Mouse (Mus musculus): ENCODE measurements at regions not wholly inside any gene's neighbourhood (a gene's known extent, or its start where the extent isn't known, plus 50 kb on each side); places are given as distances from the start of the nearest gene placed in this dataset.

DNA sequence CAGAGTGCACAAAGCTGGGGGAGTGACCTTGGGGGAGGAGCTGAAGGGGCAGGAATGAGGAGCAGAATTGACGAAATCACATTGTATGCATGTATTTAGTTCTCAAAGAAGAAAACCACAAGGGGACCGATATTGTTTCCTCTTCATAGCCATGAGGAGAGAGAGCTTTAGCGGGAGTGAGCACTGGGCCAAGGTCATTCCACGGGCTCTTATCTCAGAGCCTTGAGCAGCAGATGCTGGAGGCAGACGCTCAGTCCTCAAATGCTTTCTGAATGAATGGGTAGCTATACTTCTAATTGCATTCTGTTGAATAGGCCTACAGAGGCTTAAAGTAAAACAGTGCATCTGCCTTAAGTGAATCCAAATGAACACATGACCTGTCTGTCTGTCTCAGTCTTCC is 245.2 kb upstream of the Rbfox1 start:
- 63% methylated on average over 5 of the region's 5 CpGs for WGBS

DNA sequence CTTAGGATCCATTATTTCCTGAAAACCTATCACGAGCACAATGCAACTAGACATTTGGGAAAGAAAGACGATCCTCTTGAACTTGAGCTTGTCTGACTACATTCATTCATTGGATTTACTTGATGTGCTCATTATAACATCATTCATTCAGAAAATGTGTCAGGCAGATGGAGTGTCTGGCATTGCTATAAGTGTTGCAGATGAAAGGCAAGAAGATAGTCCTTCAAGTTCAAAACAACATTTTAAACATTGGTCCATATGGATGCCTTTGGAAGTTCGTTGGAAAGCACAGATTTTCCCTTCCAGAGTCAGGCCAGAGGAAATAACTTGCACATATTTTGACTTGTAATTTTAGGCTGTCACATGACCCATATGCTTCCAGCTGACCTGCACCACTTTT is 255.2 kb upstream of the Rbfox1 start:
- Histone ChIP-seq H3K27ac (ENCODE audit: insufficient read depth, low read depth, low read length) (no peak overlapping the region), H3K4me1 (ENCODE audit: control insufficient read depth, insufficient read depth, insufficient read length, low read length) (no peaks in the 10 kb centered on the region), H3K4me3 (ENCODE audit: low read depth, low read length) (no peak overlapping the region), H3K27me3 (ENCODE audit: control insufficient read depth, insufficient read depth, low read length) (no peaks in the 10 kb centered on the region), H3K36me3 (ENCODE audit: control insufficient read depth, insufficient read depth, low read length) (no peaks in the 10 kb centered on the region)
- TF ChIP-seq POLR2A (IDR thresholded peaks at IDR 0.05; ENCODE audit: low read depth, low read length): no peak
- TF ChIP-seq CTCF (IDR thresholded peaks at IDR 0.05; ENCODE audit: extremely low read depth, insufficient read length, insufficient replicate concordance, low read depth, low read length): no peak
- 68% methylated on average over 3 of the region's 3 CpGs for whole genome bisulfite sequencing

More for the DNA sequence above, 245.2 kb upstream of the Rbfox1 start:
- H3K27me3 ChIP-seq (ENCODE audit: control insufficient read depth, insufficient read depth, low read length): no peaks in the 10 kb centered on the region
- H3K27ac ChIP-seq (ENCODE audit: insufficient read depth, low read depth, low read length): no peak overlapping the region
- no peaks in the 10 kb centered on the region for H3K36me3 ChIP-seq (ENCODE audit: control insufficient read depth, insufficient read depth, low read length)
- H3K4me1 ChIP-seq (ENCODE audit: control insufficient read depth, insufficient read depth, insufficient read length, low read length): no peaks in the 10 kb centered on the region
- H3K4me3 ChIP-seq (ENCODE audit: low read depth, low read length): no peak overlapping the region
- no peak for TF ChIP-seq POLR2A (IDR thresholded peaks at IDR 0.05; ENCODE audit: low read depth, low read length)
- TF ChIP-seq CTCF (IDR thresholded peaks at IDR 0.05; ENCODE audit: extremely low read depth, insufficient read length, insufficient replicate concordance, low read depth, low read length): no peak

DNA sequence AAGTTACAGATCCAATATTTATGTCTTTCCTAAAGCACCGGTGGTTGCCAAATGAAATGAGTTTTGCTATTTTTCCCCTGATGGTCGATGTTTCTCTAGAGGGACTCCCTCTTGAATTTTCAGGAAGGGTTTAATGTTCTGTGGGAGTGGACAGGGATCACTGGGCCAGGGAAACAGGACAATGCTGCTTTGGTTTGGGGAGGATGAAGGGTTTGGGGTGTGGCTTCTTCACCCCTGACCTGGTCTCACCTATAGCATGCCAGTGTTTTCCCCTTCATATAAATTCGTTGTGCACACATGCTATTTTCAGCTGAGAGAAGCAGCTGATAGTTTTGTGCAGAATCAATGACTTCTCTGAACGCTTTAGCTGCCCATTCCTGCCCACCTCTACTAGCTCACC is 257.2 kb upstream of the Rbfox1 start:
- WGBS: 60% methylated on average over 4 of the region's 4 CpGs
- H3K36me3 ChIP-seq (ENCODE audit: control insufficient read depth, insufficient read depth, low read length): no peaks in the 10 kb centered on the region
- H3K27me3 ChIP-seq (ENCODE audit: control insufficient read depth, insufficient read depth, low read length): no peaks in the 10 kb centered on the region
- TF ChIP-seq POLR2A (IDR thresholded peaks at IDR 0.05; ENCODE audit: low read depth, low read length) (no peak), CTCF (IDR thresholded peaks at IDR 0.05; ENCODE audit: extremely low read depth, insufficient read length, insufficient replicate concordance, low read depth, low read length) (no peak)
- H3K27ac ChIP-seq (ENCODE audit: insufficient read depth, low read depth, low read length): no peak overlapping the region
- no peak overlapping the region for H3K4me3 ChIP-seq (ENCODE audit: low read depth, low read length)
- no peaks in the 10 kb centered on the region for H3K4me1 ChIP-seq (ENCODE audit: control insufficient read depth, insufficient read depth, insufficient read length, low read length)

DNA sequence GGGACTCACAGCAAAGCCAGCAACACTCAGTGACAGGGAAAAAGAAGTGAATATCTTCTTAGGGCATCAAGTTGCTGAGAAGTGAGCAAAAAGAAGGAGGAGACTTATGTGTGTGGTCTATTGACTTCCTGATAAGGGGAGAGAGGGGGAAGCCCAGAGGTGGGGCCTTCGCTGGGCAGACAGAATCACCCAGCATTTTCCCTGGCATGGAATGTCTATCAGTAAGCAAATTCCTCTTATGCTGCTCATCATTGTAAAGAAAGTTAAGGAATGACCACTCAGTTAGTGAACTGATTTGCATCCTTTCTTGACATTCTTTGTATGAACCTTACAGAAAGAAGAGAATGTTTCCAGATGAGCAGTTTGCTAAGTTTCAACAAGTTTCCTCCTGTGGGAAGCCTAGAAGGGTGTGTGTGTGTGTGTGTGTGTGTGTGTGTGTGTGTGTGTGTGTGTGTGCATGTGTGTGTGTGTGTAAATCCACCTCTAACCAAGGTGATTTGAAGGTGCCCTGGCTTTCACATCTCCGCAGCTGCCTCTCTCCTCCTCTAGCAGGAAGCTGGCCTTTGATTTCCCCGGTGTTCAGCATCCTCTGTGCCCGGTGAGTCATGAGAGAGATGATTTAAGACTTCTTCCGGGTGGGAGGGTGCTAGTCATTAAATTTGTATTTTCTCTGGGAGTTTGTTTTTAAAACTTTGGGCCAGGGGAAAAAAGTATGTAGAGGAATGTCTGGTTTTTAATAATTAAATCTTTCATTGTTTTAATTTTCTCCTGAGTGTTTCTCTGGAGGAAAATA is 257.8 kb upstream of the Rbfox1 start:
- Histone ChIP-seq H3K27ac (ENCODE audit: insufficient read depth, low read depth, low read length) (no peak overlapping the region), H3K27me3 (ENCODE audit: control insufficient read depth, insufficient read depth, low read length) (no peaks in the 10 kb centered on the region), H3K36me3 (ENCODE audit: control insufficient read depth, insufficient read depth, low read length) (no peaks in the 10 kb centered on the region), H3K4me3 (ENCODE audit: low read depth, low read length) (no peak overlapping the region), H3K4me1 (ENCODE audit: control insufficient read depth, insufficient read depth, insufficient read length, low read length) (no peaks in the 10 kb centered on the region)
- 35% methylated on average over 5 of the region's 5 CpGs for WGBS
- TF ChIP-seq CTCF (IDR thresholded peaks at IDR 0.05; ENCODE audit: extremely low read depth, insufficient read length, insufficient replicate concordance, low read depth, low read length) (no peak), POLR2A (IDR thresholded peaks at IDR 0.05; ENCODE audit: low read depth, low read length) (no peak)

DNA sequence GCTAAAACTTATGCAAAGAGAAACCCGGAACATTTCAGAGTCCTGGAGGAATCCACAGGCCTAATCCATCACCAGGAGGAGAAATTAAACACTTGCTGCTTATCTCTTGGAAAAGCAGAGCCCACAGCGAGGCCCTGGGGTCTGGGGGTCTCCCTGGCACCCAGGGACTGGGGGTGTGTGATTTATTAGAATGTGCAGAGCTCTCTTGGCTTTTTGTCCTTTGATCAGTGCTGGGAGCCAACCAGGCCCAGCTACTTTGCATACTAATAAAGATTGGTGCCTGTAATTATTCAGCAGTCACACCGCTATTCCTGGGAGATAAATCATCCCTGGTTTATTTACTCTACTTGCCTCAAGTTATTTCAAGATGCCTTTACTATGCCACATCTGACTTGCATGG is 260.0 kb upstream of the Rbfox1 start:
- Histone ChIP-seq H3K4me1 (ENCODE audit: control insufficient read depth, insufficient read depth, insufficient read length, low read length) (no peaks in the 10 kb centered on the region), H3K27ac (ENCODE audit: insufficient read depth, low read depth, low read length) (no peak overlapping the region), H3K36me3 (ENCODE audit: control insufficient read depth, insufficient read depth, low read length) (no peaks in the 10 kb centered on the region), H3K27me3 (ENCODE audit: control insufficient read depth, insufficient read depth, low read length) (no peaks in the 10 kb centered on the region), H3K4me3 (ENCODE audit: low read depth, low read length) (no peak overlapping the region)
- 35% methylated on average over 3 of the region's 3 CpGs for WGBS
- TF ChIP-seq POLR2A (IDR thresholded peaks at IDR 0.05; ENCODE audit: low read depth, low read length) (no peak), CTCF (IDR thresholded peaks at IDR 0.05; ENCODE audit: extremely low read depth, insufficient read length, insufficient replicate concordance, low read depth, low read length) (no peak)

- Histone ChIP-seq H3K4me1 (ENCODE audit: control insufficient read depth, insufficient read depth, insufficient read length, low read length) (no peaks in the 10 kb centered on the region), H3K27me3 (ENCODE audit: control insufficient read depth, insufficient read depth, low read length) (no peaks in the 10 kb centered on the region), H3K27ac (ENCODE audit: insufficient read depth, low read depth, low read length) (no peak overlapping the region), H3K4me3 (ENCODE audit: low read depth, low read length) (no peak overlapping the region), H3K36me3 (ENCODE audit: control insufficient read depth, insufficient read depth, low read length) (no peaks in the 10 kb centered on the region)
- 90% methylated on average over 3 of the region's 3 CpGs for WGBS
- TF ChIP-seq CTCF (IDR thresholded peaks at IDR 0.05; ENCODE audit: extremely low read depth, insufficient read length, insufficient replicate concordance, low read depth, low read length): no peak
- no peak for TF ChIP-seq POLR2A (IDR thresholded peaks at IDR 0.05; ENCODE audit: low read depth, low read length)
These were observed 264.6 kb upstream of the Rbfox1 start for GRCm38 (mm10) chr16:5620566-5620965.

DNA sequence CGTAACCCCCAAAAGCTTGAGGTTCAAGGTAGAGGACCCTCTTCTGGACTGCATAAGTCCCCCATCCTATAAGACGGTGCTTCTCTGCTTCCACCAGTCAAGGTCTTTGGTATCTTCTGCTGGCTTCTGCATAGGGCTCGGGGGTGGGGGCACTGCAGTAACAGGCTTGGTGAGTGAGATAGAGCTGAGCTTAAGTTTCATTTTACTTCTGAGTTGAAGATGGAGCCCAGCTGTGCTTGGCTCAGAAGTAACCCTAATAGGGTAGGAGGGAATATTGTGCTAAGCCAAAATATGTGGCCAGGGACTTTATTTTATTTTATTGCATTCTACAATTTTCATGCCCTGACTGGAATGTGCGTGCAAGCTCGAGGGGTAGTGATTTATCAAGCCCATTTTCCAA is 268.8 kb upstream of the Rbfox1 start:
- Histone ChIP-seq H3K4me1 (ENCODE audit: control insufficient read depth, insufficient read depth, insufficient read length, low read length) (no peaks in the 10 kb centered on the region), H3K27ac (ENCODE audit: insufficient read depth, low read depth, low read length) (no peak overlapping the region), H3K27me3 (ENCODE audit: control insufficient read depth, insufficient read depth, low read length) (no peaks in the 10 kb centered on the region), H3K4me3 (ENCODE audit: low read depth, low read length) (no peak overlapping the region), H3K36me3 (ENCODE audit: control insufficient read depth, insufficient read depth, low read length) (no peaks in the 10 kb centered on the region)
- WGBS: 69% methylated on average over 5 of the region's 5 CpGs
- TF ChIP-seq POLR2A (IDR thresholded peaks at IDR 0.05; ENCODE audit: low read depth, low read length) (no peak), CTCF (IDR thresholded peaks at IDR 0.05; ENCODE audit: extremely low read depth, insufficient read length, insufficient replicate concordance, low read depth, low read length) (no peak)
